Mouse (Mus musculus) midbrain, embryonic 10.5 days (tissue): ENCODE measurements around the gene Lrg1. TPM values are rescaled to one million over a fixed set of nuclear protein-coding genes. Genes with fewer than 3 reads are reported as not detected.
A peak's percentile ranks its signal among the peaks of the same experiment; 100 is the strongest.
"Not testable (repeated sequence)": the region's sequence is repeated elsewhere in the genome, so short reads cannot be mapped to it uniquely, and the experiment has no call there.

ENCODE experiments used
- DNase-seq: peaks from one replicate; pipeline ENCODE4 v3.0.0-alpha.2; 2017; ENCODE audit warnings: low spot score
- H3K27ac ChIP-seq: fragments of 300-500 bp; sonication (generic); replicated peaks from 2 replicates; pipeline ENCODE4 v1.5.1; 2016; ENCODE audit warnings: mild to moderate bottlenecking
- H3K27me3 ChIP-seq: fragments of 300-500 bp; sonication (generic); 2 replicates; pipeline ENCODE4 v1.6.1; 2016; ENCODE audit warnings: low read depth, mild to moderate bottlenecking; ENCODE audit not compliant: poor library complexity, severe bottlenecking
- H3K36me3 ChIP-seq: fragments of 300-500 bp; sonication (generic); 2 replicates; pipeline ENCODE4 v1.6.1; 2016; ENCODE audit warnings: mild to moderate bottlenecking, moderate library complexity
- H3K4me1 ChIP-seq: fragments of 300-500 bp; sonication (generic); 2 replicates; pipeline ENCODE4 v1.6.1; 2016
- H3K4me3 ChIP-seq: fragments of 300-500 bp; sonication (generic); 2 replicates; pipeline ENCODE4 v1.5.1; 2016; ENCODE audit warnings: mild to moderate bottlenecking, moderate library complexity
- H3K9me3 ChIP-seq: fragments of 300-500 bp; sonication (generic); replicated peaks from 2 replicates; pipeline ENCODE4 v1.6.1; 2016; ENCODE audit warnings: mild to moderate bottlenecking
- WGBS: fragments of 180-500 bp; shearing (Covaris S2); methylation state at CpG from one replicate; pipeline ENCODE4 v1.1.7; 2016; 5-methylcytosine and 5-hydroxymethylcytosine counted together
- polyA plus RNA-seq: library from polyadenylated mRNA; unstranded; fragments of >200 nt; fragmentation: Nextera tagmentation; extraction: Ambion mirVana; gene quantifications from 2 replicates; pipeline ENCODE4 v1.2.1, GENCODE M21; 2016

Gene Lrg1
- polyA plus RNA-seq, 1 experiment from 2014 or later, result not detected

DNA sequence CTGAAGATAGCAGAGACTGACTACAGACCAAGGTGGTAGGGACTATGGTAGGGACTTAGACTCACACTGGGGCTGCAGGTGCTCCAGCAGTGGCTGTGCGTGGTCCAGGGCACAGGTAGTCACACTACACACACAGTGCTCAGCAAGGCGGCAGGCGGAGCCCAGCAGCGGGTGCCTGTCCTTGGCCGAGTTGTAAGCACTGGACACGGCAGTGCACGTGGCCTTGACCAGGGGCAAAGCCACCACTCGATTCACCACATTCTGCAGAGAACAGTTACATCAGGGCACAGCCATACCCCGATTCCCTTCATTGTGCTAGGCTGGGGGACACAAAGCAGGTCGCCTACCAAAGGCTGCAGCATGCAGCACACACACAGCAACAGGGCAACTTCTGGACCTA, 5.6 kb downstream of the Lrg1 start:
- WGBS, result 82% methylated on average over 10 of the region's 10 CpGs
- H3K27me3 ChIP-seq, result peaks cover 53% of the 10 kb centered on the region

DNA sequence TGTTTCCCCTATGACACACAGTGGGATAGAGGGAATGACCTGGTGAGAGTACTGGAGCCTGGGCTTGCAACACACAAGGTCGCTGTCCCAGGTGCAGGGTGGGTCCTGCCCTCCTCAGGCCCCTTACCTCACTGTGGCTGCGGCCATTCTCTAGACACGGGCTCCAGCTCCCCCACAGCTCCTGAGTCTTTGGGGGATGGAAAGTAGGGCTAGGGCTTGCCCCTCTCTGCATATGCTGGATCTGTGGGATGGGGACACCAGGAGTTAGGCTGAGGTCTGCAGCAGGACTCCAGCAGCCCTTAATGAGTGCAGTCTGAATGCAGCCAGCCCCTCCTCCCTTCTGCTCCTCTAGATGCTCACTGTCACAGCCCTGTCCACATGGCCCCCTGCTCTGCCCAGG, 9.1 kb downstream of the Lrg1 start:
- Histone ChIP-seq H3K4me3 (no peak overlapping the region), H3K4me1 (peaks cover 17% of the 10 kb centered on the region), H3K36me3 (no peaks in the 10 kb centered on the region), H3K27me3 (peaks cover 20% of the 10 kb centered on the region), H3K9me3 (no peaks in the 10 kb centered on the region), H3K27ac (no peak overlapping the region)
- 69% methylated on average over 3 of the region's 3 CpGs for WGBS
- no peak for DNase-seq

More for the DNA sequence above, 5.6 kb downstream of the Lrg1 start:
- H3K4me1 ChIP-seq, result peaks cover 30% of the 10 kb centered on the region
- no peaks in the 10 kb centered on the region for H3K36me3 ChIP-seq
- no peak for DNase-seq
- H3K27ac ChIP-seq, result no peak overlapping the region
- H3K9me3 ChIP-seq, result no peaks in the 10 kb centered on the region
- no peak overlapping the region for H3K4me3 ChIP-seq

DNA sequence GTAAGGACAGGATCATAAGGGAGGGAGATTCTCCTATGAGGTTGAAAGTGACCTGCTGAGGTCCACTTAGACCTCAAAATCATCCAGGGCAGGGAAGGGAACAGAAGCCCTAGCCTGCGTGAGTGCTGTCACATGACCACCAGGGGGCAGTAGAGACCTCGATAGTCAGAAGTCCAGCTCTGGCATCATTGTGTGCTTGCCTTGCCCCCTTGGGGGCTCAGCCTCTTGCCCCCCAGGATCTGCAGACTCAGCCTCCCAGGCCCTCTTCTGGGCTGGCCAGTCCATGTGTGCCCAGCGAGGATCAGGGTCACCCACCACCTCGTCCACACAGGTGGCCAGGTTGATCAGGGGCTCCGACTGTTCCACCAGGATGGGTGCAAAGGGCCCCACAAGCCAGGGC, 9.9 kb downstream of the Lrg1 start:
- H3K27ac ChIP-seq, result no peak overlapping the region
- peak; percentile 74 for DNase-seq
- H3K4me3 ChIP-seq, result no peak overlapping the region
- WGBS, result 38% methylated on average over 5 of the region's 5 CpGs
- H3K36me3 ChIP-seq, result no peaks in the 10 kb centered on the region
- H3K4me1 ChIP-seq, result peaks cover 10% of the 10 kb centered on the region; the same call in 1 of the 2 replicates
- peaks cover 12% of the 10 kb centered on the region for H3K27me3 ChIP-seq
- H3K9me3 ChIP-seq, result no peaks in the 10 kb centered on the region

DNA sequence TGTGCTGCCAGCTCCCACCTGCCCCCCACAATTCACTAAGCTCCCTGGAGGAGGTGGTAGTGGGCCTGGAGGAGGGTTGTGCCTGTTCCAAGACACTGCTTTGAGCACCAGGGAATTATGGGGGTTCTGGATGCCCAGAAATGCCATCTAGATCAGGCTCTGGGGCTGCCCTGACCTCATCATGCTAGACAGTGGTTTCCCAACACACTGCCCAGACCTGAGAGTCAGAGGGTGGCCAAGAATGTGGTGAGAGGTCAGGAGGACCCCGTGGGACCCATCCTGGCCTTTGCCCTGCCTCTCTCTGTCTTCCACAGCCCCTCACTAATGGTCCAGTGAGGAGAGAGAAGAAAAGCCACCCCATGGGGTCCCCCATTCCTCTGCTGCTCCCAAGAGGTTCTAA, 10.8 kb downstream of the Lrg1 start:
- WGBS, result 70% methylated on average over 1 of the region's 1 CpGs
- Histone ChIP-seq H3K9me3 (no peaks in the 10 kb centered on the region), H3K4me1 (peaks cover 10% of the 10 kb centered on the region; the same call in 1 of the 2 replicates), H3K27ac (no peak overlapping the region), H3K27me3 (peaks cover 4% of the 10 kb centered on the region), H3K36me3 (no peaks in the 10 kb centered on the region), H3K4me3 (no peak overlapping the region)
- no peak for DNase-seq

DNA sequence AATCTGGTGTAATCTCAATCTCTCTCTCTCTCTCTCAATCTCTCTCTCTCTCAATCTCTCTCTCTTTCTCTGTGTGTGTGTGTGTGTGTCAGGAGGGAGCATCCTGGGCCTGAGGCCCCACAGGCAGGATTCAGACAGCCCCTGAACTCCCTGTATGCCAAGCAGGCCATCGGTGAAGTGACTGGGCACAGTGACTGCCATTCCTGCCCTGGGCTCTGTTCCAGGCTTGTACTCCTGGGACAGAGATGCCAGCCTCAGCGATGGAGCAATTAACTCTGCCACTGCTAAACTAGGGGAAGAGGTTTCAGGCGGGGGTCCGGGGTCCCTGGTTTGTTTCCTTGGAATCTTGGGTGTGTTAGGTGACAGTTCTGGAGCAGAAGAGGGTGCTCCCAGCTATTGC, 11.2 kb downstream of the Lrg1 start:
- no peaks in the 10 kb centered on the region; the same call in 1 of the 2 replicates for H3K27me3 ChIP-seq
- no peak overlapping the region for H3K4me3 ChIP-seq
- no peaks in the 10 kb centered on the region for H3K36me3 ChIP-seq
- H3K9me3 ChIP-seq, result no peaks in the 10 kb centered on the region
- WGBS, result 67% methylated on average over 4 of the region's 4 CpGs
- H3K4me1 ChIP-seq, result peaks cover 10% of the 10 kb centered on the region; the same call in 1 of the 2 replicates
- H3K27ac ChIP-seq, result no peak overlapping the region
- DNase-seq, result no peak

DNA sequence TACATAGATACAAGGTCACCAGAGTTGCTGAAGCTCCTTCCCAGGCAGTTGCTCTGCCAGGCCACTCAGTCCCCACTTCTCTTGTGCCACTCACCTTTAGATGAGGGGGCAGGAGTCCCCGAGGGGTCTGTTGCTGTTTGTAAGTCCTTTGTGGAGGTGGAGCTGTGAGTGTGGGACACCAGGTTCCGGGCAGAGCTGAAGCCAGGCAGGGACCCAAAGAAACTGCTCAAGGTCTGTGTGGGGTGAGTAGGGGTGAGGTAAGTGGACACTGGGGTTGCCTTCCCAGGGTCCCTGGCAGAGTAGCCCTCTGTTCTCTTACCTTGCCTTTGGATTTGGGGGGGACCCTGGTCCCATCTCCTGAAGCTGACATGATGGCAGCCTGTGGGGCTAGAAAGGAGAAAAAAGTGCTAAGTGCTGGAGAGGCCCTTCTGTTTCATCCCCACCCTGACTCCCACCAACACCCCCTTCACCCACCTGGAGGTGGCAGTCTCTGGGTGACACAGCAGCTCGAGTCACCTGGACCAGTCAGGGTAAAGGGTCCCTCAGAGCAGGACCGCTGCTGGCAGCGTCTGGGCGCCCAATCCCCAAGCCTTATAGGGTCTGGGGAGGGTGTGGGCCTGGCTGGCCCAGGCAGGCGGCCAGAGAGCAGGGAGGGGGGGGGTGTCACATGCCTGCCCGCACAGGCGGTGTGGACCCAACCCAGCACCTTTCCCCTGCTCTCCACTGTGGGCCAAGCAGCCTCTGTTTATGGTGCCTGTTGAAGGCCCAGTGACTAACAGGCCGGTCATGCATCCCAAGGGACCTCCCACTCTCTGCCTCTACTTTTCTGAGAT, 12.4 kb downstream of the Lrg1 start, which contains the start of gene Plin4:
Plin4 (minus strand) TSS at position 585 of the 833 bp plus-strand sequence.
- 63% methylated on average over 8 of the region's 10 CpGs for WGBS
- Histone ChIP-seq H3K36me3 (no peaks in the 10 kb centered on the region), H3K27me3 (no peaks in the 10 kb centered on the region), H3K4me1 (peaks cover 10% of the 10 kb centered on the region; the same call in 1 of the 2 replicates), H3K9me3 (no peaks in the 10 kb centered on the region), H3K27ac (no peak within 1 kb of the TSS), H3K4me3 (no peak within 1 kb of the TSS)
- no peak for DNase-seq

DNA sequence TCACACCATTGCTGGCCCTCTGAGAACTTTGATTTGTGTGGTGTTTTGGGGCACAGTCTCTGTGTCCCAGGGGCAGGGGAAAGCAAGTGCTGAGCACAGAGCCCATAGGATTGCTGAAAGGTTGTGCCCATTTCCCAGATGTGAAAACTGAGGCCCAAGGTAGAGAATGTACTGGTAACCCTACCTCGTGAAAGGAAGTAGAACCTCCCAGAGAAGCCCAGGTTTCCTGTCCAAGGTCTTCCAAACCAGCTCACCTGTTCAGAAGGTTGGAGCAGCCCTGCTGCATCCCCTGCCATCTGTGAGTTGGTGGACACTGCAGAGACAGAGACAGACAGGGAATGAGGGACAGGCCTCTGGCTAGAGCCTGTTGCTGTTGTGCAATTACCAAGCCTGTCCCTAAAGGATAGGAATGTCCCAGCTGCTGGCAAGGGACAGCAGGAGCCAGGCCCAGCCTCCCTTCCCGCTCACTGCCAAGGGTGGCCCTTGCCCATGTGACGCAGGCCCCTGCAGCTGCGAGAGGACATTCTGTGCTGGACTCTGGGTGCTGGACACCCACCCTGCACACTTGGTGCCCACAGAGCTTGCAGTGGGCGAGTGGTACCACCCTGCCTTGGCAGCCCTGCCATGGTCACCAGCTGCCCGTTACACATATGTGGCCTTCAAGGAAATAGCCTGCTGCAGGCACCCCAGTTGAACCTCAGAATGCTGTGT, 13.3 kb downstream of the Lrg1 start:
- 87% methylated on average over 6 of the region's 6 CpGs for WGBS
- Histone ChIP-seq H3K9me3 (no peaks in the 10 kb centered on the region), H3K27ac (no peak overlapping the region), H3K4me1 (peaks cover 8% of the 10 kb centered on the region; the same call in 1 of the 2 replicates), H3K27me3 (no peaks in the 10 kb centered on the region), H3K36me3 (peaks cover 7% of the 10 kb centered on the region), H3K4me3 (no peak overlapping the region)
- no peak for DNase-seq

DNA sequence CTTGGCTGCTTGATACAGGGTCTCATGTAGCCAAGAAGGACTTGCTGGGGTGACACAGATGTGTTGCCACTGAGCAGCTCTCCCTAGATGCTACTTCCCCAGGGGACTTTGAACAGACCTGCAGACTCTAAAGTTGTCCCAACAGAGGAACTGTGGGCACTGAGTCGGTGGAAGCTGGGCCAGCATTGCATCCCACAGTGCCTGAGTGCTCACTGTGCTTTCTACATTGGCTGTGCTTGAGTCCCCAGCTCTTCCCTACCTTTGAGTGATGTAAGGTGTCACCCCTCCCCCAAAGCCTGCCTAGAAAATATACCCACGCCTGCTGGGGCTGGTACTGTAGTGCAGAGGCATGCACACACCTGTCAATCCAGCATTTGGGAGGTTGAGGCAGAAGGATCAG, 14.1 kb downstream of the Lrg1 start:
- no peak for DNase-seq
- Histone ChIP-seq H3K27me3 (no peaks in the 10 kb centered on the region), H3K36me3 (peaks cover 14% of the 10 kb centered on the region), H3K27ac (no peak overlapping the region), H3K9me3 (no peaks in the 10 kb centered on the region), H3K4me3 (no peak overlapping the region), H3K4me1 (peaks cover 2% of the 10 kb centered on the region; the same call in 1 of the 2 replicates)
- WGBS, result 72% methylated on average over 2 of the region's 2 CpGs

DNA sequence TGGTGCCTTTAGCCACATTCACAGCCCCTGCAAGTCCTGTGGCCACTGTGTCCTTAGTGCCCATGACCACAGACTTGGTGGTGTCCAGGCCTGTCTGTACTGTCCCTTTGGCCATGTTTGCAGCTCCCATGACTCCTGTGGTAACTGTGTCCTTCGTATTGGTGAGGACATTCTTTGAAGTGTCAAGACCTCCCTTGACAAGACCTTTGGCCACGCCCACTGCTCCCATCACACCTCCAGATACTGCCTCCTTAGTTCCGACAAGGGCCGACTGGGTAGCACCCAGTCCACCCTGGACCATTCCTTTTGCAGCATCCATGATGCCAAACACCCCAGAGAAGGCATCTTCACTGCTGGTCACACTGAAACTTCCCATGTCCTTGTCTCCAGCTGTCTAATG, 14.8 kb downstream of the Lrg1 start:
- Histone ChIP-seq H3K27ac (no peak overlapping the region), H3K36me3 (peaks cover 22% of the 10 kb centered on the region), H3K9me3 (no peaks in the 10 kb centered on the region), H3K4me3 (no peak overlapping the region), H3K27me3 (no peaks in the 10 kb centered on the region), H3K4me1 (no peaks in the 10 kb centered on the region)
- DNase-seq, result no peak
- WGBS, result 85% methylated on average over 4 of the region's 4 CpGs

DNA sequence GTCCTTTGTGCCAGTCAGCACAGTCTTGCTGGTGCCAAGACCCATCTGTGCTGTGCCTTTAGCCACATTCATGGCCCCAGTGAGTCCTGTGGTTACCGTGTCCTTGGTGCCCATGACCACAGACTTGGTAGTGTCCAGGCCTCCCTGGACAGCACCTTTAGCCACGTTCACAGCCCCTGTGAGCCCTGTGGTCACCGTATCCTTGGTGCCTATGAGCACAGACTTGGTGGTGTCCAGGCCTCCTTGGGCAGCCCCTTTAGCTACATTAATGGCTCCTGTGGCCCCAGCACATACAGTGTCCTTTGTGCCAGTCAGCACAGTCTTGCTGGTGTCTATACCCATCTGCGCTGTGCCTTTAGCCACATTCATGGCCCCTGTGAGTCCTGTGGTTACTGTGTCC, 15.4 kb downstream of the Lrg1 start:
- H3K4me1 ChIP-seq, H3K4me3 ChIP-seq, DNase-seq, H3K27ac ChIP-seq, H3K9me3 ChIP-seq, H3K27me3 ChIP-seq: not testable (repeated sequence)
- WGBS, result 94% methylated on average over 4 of the region's 4 CpGs
- H3K36me3 ChIP-seq, result peaks cover 27% of the 10 kb centered on the region

DNA sequence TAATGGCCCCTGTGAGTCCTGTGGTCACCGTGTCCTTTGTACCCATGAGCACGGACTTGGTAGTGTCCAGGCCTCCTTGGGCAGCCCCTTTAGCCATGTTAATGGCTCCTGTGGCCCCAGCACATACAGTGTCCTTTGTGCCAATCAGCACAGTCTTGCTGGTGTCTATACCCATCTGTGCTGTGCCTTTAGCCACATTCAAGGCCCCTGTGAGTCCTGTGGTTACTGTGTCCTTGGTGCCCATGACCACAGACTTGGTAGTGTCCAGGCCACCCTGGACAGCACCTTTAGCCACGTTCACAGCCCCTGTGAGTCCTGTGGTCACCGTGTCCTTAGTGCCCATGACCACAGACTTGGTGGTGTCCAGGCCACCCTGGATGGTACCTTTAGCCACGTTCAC, 17.0 kb downstream of the Lrg1 start:
- H3K27me3 ChIP-seq, H3K27ac ChIP-seq, H3K4me3 ChIP-seq, H3K4me1 ChIP-seq, H3K9me3 ChIP-seq, DNase-seq: not testable (repeated sequence)
- H3K36me3 ChIP-seq, result peaks cover 43% of the 10 kb centered on the region
- 94% methylated on average over 2 of the region's 5 CpGs for WGBS

DNA sequence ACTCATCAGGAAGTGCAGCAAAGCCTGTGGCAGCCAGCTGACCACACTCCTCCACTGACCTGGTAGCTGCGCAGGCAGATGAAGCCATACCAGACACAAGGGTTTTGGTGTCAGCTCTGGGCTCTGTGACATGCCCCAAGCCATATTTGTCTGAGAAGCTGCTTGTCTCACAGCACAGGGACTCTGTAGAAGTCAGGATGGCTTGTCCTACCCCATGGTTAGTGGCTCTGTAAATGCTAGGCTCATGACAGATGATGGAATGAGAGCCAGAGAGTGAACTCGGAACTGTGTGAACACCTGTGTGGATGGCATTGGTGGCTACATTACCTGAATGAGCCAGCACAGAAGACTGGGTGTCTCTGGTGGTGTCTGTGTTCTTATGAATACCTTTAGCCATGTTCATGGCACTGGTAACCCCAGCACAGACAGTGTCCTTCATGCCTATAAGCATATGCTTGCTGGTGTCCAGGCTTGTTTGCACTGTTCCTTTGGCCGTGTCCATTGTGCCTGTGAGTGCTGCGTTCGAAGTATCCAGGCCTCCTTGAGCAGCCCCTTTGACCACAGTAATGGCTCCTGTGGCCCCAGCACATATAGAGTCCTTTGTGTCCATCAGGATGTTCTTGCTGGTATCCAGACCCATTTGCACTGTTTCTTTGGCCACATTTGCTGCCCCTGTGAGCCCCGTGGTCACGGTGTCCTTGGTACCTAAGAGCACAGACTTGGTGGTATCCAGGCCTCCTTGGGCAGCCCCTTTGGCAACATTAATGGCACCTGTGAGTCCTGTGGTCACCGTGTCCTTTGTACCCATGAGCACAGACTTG, 18.1 kb downstream of the Lrg1 start:
- Histone ChIP-seq H3K4me1 (no peaks in the 10 kb centered on the region), H3K27me3 (no peaks in the 10 kb centered on the region), H3K4me3 (no peak overlapping the region), H3K9me3 (no peaks in the 10 kb centered on the region), H3K36me3 (peaks cover 55% of the 10 kb centered on the region), H3K27ac (no peak overlapping the region)
- WGBS, result 95% methylated on average over 8 of the region's 8 CpGs
- no peak for DNase-seq
